Mouse (Mus musculus): ENCODE measurements around the gene Jak3.
"Not testable (repeated sequence)": the region's sequence is repeated elsewhere in the genome, so short reads cannot be mapped to it uniquely, and the experiment has no call there.

Jak3 gene

DNA sequence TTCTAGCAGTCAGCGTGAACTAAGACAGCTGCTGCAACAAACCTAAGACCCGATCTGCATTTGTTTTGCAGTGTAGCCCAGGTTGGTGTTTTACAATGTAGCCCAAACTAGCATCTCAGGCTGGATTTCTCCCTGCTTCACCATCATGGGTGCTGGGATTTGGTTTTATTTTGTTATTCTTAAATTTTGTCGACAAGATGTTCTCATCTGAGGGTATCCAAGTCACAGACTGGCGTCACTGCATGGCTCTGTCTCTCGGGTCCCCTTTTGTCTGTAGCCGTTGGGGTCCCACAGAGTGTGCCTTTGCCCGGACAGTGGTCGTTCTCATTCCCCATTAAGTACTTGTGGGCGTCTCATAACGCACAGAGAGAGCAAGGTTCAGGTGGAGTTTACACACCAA, 8.6 kb downstream of the Jak3 start:
- DNase-seq (ENCODE audit: extremely low read depth, insufficient read length, low spot score) = no peak

DNA sequence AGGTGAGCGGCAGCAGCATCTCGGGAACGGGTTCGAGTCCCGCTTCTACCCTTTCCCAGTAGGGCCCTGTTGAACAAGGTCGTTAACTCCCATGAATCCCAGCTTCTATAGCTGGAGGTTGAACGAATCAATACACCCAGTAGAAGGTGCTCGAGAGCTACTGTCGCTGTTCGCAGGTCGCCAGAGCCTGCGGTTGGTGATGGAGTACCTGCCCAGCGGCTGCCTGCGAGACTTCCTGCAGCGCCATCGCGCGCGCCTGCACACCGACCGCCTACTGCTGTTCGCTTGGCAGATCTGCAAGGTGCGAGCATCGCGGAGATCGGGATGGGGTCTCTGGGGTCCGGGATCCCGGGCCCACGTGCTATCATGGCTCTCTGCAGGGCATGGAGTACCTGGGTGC, 9.5 kb downstream of the Jak3 start:
- DNase-seq (ENCODE audit: extremely low read depth, insufficient read length, low spot score) = no peak

GRCm38 (mm10) chr8:71686143-71686734, 10.1 kb downstream of the Jak3 start:
- no peak for DNase-seq (ENCODE audit: extremely low read depth, insufficient read length, low spot score)

DNA sequence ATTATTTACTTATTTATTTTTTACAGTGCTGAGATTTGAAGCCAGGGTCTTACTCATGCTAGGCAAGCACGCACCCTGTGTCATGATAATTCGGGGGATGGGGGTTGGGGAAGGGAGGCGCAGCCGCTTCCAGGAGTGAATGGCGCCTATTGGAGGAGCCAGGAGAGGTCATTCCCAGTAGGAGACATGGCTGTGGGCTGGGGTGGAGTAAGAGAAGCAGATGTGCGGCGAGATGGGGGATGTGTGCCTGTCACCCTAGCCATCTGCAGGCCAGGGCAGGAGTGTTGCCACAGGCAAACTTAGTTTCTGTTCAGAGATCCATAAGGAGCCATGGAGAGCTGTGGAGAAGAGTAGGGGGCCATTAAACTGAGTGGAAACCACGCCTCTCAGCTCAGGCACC, 11.5 kb downstream of the Jak3 start:
- DNase-seq (ENCODE audit: extremely low read depth, insufficient read length, low spot score) = no peak

DNA sequence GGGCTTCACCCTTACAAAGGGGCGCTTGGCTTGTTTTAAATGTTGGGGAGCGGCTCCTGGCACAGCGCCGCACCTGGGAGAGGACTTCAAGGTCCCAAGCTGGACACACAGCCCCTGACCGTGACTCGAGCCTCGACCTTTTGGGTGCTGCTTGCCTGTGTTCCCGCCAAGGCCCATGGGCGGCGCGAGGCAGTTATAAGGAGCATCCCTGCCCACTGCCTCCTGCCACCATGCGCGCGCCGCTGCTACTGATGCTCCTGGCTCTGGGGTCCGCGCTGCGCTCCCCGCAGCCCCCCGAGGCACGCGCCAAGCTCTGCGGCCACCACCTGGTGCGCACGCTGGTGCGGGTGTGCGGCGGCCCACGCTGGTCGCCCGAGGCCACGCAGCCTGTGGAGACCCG, 12.9 kb downstream of the Jak3 start, which contains the start of gene Insl3:
Gene Insl3 (plus strand): TSS at position 187 of the 400 bp plus-strand sequence.
- no peak for DNase-seq (ENCODE audit: extremely low read depth, insufficient read length, low spot score)

DNA sequence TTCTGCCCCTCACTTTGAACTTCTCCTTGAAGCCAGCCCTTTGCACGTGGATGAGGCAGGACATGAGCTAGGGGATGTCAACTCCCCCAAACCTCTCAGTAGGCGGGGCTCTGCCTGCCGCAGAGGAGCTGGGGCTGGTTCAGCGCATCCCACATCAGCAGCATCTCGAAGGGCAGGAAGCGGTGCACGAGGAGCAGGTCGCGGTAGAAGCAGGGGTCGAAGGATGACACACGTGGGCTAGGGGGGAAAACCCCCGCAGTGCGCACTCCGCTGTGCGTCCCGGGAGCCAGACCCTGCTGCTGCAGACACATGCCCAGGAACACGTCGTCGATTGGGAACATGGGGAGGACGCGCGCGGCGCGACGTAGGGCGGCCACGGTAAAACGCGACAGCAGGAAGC, 16.4 kb downstream of the Jak3 start:
- no peak for DNase-seq (ENCODE audit: extremely low read depth, insufficient read length, low spot score)

DNA sequence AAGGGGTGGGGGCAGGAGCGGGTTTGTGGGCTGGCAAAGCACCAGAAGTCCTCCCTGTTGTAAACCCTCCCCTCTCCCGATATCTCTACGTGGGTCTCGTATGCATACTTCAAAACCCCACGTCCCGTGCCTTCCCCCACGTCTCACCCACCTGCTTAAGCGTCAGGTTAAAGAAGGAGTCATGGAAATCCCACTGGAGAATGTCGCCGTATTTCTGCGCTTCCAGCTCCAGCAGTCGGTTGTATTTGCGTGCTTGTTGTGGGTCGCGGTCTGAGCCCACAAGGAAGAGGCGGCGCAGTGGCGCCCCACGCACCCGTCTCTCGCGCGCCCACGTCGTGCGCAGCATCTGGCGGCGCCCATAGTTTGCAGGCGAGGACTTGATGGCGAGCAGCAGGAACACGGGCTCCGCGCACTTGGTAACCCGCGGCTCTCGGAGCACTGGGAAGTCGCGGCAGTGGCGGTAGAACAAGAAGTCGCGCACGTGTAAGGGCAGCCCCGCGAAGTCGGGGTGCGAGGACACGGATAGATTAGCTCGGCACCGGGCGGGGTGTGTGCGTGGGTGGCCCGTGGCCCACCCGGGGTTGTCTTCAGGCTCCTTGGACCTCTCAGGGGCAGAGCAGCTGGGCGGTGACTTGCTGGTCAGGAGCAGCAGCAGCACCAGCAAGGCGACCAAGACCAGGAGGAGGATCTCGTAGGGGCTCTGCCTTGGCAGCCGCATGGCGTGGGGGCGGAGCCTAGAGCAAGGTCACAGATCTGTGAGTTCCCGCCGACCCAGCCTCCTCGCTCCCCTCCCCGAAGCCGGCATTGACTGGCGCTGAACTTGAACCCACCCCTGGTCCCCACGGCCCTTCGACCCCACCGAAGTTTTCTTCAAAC, 17.3 kb downstream of the Jak3 start:
- DNase-seq (ENCODE audit: extremely low read depth, insufficient read length, low spot score) = no peak

- not testable (repeated sequence) for DNase-seq (ENCODE audit: extremely low read depth, insufficient read length, low spot score)
Observed at GRCm38 (mm10) chr8:71695456-71695855, 19.4 kb downstream of the Jak3 start.

GRCm38 (mm10) chr8:71700493-71701269, 24.6 kb downstream of the Jak3 start:
- no peak for DNase-seq (ENCODE audit: extremely low read depth, insufficient read length, low spot score)

GRCm38 (mm10) chr8:71701414-71702086, 25.5 kb downstream of the Jak3 start, which contains the start of gene B3gnt3:
B3gnt3 (minus strand) TSS chr8:71701789.
- DNase-seq (ENCODE audit: extremely low read depth, insufficient read length, low spot score) = no peak

DNA sequence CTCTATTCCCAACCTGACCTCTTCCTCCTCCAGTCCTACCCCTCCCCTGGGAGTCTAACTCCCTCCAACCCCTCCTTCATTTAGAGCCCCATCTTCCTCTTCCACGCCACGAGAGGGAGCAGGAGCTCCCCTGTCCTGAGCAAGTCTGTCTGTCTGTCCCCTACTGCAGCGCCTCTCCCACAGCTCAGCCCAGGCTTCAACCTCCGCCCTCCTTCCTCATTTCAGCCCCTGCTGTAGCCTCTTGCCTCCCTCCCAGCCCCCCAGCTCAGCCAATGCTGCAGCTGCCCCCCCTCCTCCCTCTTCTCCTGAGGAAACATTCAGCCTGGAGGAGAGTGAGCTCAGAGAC, 26.0 kb downstream of the Jak3 start:
- DNase-seq (ENCODE audit: extremely low read depth, insufficient read length, low spot score) = no peak

GRCm38 (mm10) chr8:71702923-71703322, 26.8 kb downstream of the Jak3 start:
- DNase-seq (ENCODE audit: extremely low read depth, insufficient read length, low spot score) = no peak

- not testable (repeated sequence) for DNase-seq (ENCODE audit: extremely low read depth, insufficient read length, low spot score)
Observed at GRCm38 (mm10) chr8:71703400-71703799, 27.3 kb downstream of the Jak3 start.

DNA sequence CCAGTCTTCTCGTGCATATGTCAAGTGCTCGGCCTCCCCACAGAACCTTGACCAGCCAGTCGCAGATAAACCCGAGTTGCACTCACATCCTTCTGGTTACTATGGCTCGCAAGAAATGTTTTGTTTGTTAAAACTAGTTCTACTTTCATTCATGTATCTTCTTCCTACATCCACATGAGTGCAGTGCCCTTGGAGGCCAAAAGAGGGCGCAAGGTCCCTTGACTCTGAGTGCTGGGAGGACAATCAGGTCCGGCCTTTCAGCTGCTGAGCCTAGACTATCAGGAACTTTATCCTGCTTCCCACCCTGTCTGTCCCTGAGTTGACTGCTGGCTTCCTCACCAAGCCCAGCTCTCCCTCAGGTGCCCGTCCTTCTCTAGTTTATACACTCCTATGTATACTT, 31.8 kb downstream of the Jak3 start:
- no peak for DNase-seq (ENCODE audit: extremely low read depth, insufficient read length, low spot score)

GRCm38 (mm10) chr8:71709134-71709799, 33.2 kb downstream of the Jak3 start:
- no peak for DNase-seq (ENCODE audit: extremely low read depth, insufficient read length, low spot score)

- DNase-seq (ENCODE audit: extremely low read depth, insufficient read length, low spot score) = no peak
Observed at GRCm38 (mm10) chr8:71709800-71710446, 33.8 kb downstream of the Jak3 start.

GRCm38 (mm10) chr8:71711574-71711973, 35.5 kb downstream of the Jak3 start:
- DNase-seq (ENCODE audit: extremely low read depth, insufficient read length, low spot score) = no peak

GRCm38 (mm10) chr8:71715531-71715930, 39.4 kb downstream of the Jak3 start:
- no peak for DNase-seq (ENCODE audit: extremely low read depth, insufficient read length, low spot score)

DNA sequence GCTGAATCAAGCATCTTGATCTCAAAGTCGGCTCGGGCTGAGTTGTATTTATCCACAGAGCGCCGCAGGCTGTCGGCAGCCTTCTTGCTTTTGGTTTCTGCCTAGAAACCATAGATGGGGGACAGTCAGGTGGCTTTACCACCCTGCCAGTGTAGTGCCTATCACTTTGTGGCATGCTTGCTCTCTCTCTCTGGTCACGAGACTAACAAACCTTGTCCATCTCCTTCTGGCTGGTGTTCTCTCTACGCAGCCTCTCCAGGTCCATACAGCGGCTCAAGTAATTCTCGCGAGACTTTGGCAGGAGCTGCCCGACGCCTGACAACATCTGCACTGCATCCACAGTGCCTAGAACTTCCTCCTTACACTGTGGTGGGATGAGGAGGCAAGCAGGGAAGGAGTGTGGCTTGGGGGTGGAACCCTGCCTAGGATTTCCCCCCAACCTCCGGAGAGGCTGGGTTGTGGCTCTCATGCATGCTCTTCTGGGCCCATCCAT, 40.5 kb downstream of the Jak3 start:
- DNase-seq (ENCODE audit: extremely low read depth, insufficient read length, low spot score) = no peak

DNA sequence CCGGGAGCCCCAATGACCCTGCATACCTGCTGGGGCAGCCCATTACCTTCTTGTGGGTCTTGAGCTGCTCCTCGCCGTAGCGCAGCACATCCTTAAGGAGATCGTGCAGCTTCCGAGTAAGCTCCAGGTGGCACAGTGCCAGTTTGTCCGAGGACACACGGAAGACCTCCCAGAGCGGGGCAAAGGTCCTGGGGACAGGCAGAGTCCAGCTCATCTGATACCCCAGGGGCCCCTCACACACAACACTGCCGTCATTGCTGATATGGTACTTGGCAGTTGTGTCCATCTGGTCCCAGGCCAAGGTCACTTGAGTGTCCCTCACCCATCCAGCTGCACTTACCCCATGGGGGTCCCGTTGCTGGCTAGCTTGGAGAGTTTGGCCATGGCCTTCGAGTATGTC, 41.0 kb downstream of the Jak3 start:
- no peak for DNase-seq (ENCODE audit: extremely low read depth, insufficient read length, low spot score)

Measured in 3134 (cell line).